Mouse (Mus musculus): ENCODE measurements at regions not wholly inside any gene's neighbourhood (a gene's known extent, or its start where the extent isn't known, plus 50 kb on each side); places are given as distances from the start of the nearest gene placed in this dataset.

- DNase-seq (ENCODE audit: low read depth, low spot score), result no peak
These were observed 184.4 kb upstream of the Habp2 start for GRCm38 (mm10) chr19:56102454-56103080.

GRCm38 (mm10) chr19:56105073-56105451, 181.9 kb upstream of the Habp2 start:
- no peak for DNase-seq (ENCODE audit: low read depth, low spot score)

- no peak for DNase-seq (ENCODE audit: low read depth, low spot score)
These were observed 181.4 kb upstream of the Habp2 start for GRCm38 (mm10) chr19:56105452-56106091.

- no peak for DNase-seq (ENCODE audit: low read depth, low spot score)
These were observed 178.1 kb upstream of the Habp2 start for GRCm38 (mm10) chr19:56108796-56109195.

DNA sequence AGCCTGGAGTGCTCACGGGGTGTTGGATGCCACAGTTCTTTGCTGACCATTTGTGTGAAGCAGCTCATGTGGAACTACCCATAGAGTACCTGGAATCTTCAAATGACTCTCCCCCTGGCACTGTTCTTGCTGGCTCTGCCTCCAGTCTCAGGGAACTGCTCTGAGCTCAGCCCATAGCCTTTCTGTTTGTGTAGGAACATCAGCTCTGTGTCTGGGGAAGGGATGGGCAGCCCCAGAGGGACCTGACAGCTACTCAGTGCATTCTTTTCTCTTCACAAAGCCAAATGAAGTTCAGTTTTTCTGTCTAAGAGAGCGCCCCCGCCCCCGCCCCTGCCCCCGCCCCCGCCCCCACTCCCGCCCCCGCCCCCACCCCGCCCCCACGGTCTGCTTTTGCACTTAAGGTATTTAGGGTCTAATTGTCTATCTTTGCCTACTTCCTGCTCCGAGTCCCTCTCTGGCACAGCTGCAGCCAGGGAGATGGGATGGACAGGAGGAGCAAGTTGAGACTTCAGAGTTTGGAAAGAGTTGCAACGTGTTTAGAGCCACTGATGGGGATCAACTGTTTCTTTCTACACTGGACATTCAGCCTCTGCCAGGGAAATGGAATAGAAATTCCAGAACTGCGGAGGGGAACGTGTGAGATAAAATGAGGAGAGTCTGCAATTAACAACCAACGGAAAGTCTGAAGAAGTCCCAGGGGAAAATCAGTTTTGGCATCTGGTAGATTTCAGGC, 171.2 kb upstream of the Habp2 start:
- no peak for DNase-seq (ENCODE audit: low read depth, low spot score)

DNA sequence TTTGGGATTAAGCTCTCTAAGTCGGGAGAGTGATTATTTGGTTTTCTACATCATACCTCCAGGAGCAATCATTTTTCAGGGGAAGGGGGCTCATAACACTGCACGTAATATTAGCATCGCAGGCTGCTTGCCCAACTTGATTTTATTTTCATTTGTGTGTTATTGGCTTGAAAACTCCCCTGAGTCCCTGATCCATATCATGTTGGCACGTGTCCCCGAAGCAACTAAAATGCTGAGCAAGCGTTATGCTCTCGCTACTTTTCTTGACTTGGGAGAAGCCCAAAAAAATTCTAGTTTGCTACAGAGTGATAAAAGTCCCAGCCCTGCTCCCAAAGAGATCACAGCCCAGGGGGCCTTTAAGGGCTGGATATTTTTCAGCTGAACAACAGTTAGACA, 170.7 kb upstream of the Habp2 start:
- DNase-seq (ENCODE audit: low read depth, low spot score), result no peak

DNA sequence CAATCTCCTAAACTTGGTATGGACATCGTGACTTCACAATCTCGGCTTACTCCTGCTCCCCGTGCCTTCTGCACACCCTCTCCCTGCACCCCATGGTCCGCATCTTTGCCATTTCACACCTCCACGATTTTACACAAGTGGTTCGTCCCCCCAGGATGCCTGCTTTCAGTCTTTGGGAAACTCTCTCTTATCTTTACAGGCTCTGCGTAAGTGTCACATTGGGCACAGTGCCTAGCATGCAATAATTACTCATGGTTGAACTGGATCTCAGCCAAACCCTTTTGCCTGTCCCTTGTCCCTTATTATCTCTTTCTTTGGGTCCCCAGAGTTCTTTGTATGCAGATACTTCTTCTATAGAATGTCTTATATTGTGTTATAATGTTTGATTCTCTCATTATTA, 166.2 kb upstream of the Habp2 start:
- no peak for DNase-seq (ENCODE audit: low read depth, low spot score)

DNA sequence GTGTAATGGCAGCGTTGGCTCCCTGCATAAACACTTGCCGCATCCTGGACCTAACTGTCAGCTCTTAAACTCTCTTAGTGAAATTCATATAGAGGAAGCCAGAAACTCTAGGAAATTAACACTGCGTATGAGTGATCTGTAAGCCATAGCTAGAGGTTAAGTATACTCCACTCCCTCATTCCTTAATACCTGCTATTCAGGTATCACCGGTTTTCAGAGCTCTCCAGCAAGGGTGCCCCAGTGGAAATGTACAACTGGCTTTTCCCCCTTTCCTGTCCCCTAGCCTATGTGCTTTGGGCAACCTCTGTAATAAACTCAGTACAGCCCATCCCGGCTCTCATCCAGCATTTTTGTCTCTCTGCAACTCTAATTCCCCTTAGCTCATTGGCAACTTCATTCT, 164.8 kb upstream of the Habp2 start:
- no peak for DNase-seq (ENCODE audit: low read depth, low spot score)

- no peak for DNase-seq (ENCODE audit: low read depth, low spot score)
These were observed 155.4 kb upstream of the Habp2 start for GRCm38 (mm10) chr19:56131556-56131955.

DNA sequence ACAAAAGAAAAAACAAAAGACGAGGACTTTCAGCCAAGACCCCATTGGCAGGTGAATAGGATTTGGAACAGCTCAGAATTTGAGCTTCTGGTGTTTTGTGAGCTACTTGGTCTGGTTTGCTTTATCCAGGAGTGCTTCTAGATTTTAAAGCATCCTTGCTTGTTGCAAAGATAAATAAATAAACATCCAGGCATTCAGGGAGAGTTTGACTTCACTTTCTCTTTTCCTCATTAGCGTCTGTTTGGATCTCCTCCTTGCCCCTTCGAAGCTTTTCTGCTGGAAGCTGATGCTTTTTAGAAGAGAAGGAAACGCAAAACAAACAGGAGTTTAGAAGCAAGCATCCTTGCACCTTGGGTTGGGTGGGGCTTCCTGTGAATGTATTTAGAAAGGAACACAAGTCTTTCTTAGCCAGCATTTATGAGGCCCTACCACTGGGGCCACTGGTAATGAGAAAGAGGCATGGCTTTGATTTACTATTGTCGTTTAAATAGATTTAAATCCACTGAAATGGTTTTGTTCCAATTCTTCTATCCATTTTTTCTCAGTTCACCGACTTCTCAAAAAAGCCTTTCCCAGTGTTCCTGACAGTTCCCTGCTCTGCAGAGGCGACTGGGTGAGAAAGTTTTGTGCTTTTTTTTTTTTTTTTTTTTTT, 153.9 kb upstream of the Habp2 start:
- no peak for DNase-seq (ENCODE audit: low read depth, low spot score)

DNA sequence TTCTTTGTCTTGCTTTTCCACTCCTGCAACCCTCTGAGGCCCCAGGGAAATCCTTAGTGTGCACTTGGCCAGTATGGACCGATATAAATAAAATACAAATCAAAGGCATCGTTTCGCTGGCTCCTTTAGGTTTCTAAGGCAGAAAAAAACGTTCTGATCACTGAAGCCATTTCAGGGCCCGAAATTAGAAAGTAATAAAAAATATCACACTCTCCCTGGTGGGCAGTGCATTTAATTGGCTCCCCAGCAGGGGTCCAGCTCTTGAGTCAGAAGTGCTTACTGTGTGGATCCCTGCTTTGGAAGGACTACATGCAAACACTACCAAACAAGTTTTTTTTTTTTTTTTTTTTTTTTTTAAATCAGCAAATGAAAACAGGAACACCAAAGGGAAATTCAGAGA, 153.4 kb upstream of the Habp2 start:
- DNase-seq (ENCODE audit: low read depth, low spot score), result no peak

DNA sequence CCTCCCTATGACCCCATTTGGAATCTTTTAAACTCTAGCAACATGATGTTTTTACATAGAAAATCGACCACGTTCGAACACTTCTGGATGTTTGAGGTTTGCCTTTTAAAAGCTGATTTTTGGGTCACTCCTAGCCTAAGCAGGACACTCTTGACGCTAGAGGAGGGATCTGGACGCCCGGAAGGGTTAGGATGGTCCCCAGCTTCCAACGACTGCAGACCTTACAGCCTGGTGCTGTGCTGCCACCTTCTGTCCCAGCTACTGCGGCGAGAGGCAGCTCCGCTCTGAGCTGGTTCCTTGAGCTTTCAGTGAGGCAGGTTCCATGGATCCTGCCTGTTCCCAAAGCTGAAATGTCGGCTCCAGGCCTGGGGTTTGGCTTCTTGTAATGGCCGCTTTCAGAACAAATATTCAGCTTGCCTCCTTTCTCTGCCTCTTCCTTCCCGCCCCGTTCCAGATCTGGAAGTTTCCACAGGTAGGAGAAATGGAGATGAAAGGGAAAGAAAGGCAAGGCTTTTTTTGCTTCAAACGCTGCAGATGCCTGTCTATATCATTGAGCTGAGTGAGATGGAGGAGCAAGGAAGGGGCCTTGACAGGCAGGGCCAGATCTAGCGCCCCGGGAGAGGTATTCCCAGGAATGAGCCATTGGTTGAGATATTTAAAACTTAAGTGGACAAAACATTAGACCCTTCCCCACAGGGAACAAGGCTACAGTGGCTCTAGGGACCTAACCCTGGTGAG, 152.7 kb upstream of the Habp2 start:
- peak; percentile 47 for DNase-seq (ENCODE audit: low read depth, low spot score)

- no peak for DNase-seq (ENCODE audit: low read depth, low spot score)
These were observed 151.5 kb upstream of the Habp2 start for GRCm38 (mm10) chr19:56135306-56135928.

GRCm38 (mm10) chr19:56140540-56140939, 146.4 kb upstream of the Habp2 start:
- no peak for DNase-seq (ENCODE audit: low read depth, low spot score)

DNA sequence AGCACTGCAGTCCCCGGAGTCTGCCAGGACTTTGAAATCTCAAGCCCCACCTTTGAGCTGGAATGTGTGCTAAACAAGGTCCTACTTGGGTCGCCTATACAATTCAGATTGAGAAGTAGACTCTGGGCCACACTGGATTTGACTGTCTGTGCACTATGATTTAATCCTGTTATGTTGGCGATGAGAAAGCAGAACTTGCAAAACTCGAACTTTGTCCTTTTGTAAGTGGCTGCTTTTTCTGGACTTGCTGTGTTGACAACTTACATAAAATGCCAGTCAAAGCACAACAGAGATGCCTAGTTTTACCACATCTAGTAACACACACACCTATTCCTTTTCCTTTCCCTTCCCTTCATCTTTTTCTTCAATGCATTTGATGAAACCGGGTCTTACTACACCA, 142.7 kb upstream of the Habp2 start:
- DNase-seq (ENCODE audit: low read depth, low spot score), result no peak

DNA sequence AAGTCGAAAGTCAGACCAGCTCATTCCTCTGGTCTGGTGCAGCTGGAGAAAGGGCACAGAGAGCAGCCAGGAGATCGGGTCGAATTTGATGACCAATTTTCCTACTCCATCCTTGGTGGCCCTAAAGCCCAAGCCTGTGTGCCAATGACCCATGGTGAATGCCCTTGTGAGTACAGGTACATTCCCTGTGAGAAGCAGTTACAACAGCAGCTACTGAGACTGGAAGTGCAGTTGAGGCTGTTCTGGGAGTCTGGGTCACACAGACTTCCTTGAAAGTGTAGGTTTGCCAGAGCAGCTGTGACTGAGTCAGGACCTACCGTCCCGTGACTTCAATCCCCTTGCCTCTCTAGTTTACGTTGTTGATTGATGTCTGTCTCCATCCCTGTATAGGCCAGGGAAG, 129.8 kb upstream of the Habp2 start:
- DNase-seq (ENCODE audit: low read depth, low spot score), result no peak

DNA sequence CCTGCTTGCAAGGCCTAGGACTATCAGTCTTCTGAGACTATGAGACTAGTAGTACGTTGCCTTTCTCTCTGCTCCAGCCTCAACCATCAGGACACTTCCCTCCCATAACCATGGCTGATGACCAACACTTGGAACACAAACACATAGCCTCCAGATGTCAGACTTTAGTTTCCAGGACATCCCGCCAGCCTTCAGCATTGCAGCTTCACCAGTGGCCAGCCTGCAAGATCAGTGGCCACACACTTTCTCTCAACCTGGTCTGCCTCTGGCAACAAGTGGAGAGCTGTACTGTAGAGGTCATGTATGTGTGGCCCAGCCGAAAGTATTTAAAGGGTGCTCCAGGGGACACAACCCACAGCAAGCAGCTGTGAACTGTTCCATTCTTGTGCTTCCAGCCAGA, 124.8 kb upstream of the Habp2 start:
- no peak for DNase-seq (ENCODE audit: low read depth, low spot score)

- DNase-seq (ENCODE audit: low read depth, low spot score), result no peak
These were observed 117.6 kb upstream of the Habp2 start for GRCm38 (mm10) chr19:56169133-56169997.

DNA sequence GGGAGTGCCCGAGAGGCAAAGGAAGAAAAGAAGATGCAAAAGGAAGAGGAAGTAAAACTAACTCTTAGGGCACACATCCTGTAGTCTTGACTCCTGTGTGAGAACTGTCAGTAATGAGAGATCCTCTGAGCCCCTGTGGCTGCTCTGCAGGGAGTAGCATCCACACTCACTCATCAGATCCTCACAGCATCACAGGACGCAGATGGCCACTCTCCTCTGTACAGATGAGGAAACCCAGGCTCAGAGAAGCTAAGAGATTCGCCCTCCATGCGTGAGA, 117.0 kb upstream of the Habp2 start:
- DNase-seq (ENCODE audit: low read depth, low spot score), result no peak

GRCm38 (mm10) chr19:56172454-56172853, 114.5 kb upstream of the Habp2 start:
- no peak for DNase-seq (ENCODE audit: low read depth, low spot score)

DNA sequence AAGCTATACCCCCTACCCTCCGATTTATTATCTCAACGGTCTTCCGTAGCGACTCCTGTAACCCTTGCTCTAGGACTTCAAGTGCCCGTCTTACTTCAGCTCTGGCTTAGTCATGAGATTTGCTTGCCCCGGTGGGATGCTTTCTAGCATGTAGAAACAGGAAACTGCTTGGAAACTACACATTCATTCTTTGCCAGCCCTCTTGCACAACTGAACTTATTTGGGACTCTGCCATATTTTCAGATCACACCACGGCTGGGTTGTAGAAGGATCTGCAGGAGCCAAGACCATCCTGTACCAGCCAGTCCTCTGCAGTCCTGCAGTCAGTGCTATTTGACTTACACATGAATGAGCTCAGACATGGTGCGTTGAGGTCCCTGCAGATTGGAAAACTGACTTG, 110.9 kb upstream of the Habp2 start:
- DNase-seq (ENCODE audit: low read depth, low spot score), result no peak
